Mouse (Mus musculus): ENCODE measurements around the gene Nppc.

Gene Nppc

DNA sequence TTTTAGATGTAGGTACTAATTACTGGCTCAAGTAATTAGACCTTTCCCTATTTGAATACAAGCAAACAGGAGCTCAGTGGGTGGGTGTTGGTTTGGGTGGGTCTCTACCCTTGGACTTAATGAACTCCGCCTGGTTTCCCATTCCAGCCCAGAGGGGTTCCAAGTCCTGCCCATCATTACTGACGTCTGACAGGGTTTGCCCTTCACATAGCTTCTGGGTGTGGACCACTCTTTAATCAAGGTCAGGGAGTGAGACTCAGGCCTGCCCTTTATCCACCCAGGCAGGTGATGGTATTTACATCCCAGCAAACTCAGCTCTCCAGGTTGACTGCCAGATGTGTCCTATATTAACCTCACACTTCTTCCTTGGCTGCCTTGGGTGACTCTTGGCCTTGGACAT, 22.9 kb downstream of the Nppc start:
- no peaks in the 10 kb centered on the region for H3K27me3 ChIP-seq (ENCODE audit: insufficient read depth, low read length)

DNA sequence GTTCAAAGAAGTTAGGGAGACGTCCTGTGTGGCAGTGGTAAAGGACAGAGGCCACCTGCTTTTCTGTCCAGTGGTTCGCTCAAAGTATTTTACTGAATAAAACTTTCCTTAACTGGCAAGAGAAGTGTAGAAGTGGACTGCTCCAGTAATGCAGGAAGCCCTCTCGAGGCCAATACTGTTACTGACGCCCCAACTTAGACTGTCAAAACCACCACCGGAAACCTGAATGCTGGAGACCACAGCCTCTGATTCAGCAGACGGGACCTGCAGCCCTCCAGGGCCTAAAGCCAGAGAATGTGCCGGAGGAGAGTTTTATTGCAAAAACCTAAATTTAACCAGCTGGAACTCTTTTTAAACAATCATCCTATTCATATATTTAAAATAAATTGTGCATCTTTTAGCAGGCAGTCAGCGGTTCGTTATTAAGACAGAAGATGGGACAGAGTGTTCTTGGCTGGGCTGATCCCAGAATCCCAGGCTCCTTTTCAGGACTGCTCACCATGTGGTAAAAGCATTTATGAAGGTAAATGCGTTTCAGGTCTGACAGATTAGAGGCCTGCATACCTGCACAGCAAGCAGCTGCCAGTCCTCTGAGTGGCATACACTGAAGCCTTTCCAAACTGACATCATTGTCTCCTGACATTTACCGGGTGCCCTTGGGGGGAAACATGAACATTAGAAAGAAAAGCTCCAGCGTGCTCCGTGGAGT, 27.1 kb downstream of the Nppc start:
- H3K9me3 ChIP-seq (ENCODE audit: low read length): no peaks in the 10 kb centered on the region
- peaks cover 25% of the 10 kb centered on the region for H3K4me1 ChIP-seq (replicated peaks; ENCODE audit: low read depth, low read length)
- H3K36me3 ChIP-seq (ENCODE audit: insufficient read depth, low read length): no peaks in the 10 kb centered on the region
- no peak for TF ChIP-seq POU5F1 (IDR thresholded peaks at IDR 0.05; ENCODE audit: borderline replicate concordance, low read length)
- TF ChIP-seq CTCF (conservative IDR thresholded peaks at IDR 0.05; ENCODE audit: low read length): no peak
- no peak for TF ChIP-seq NANOG (IDR thresholded peaks at IDR 0.05; ENCODE audit: borderline replicate concordance, low read length)
- H3K4me3 ChIP-seq (replicated peaks; ENCODE audit: low read length): no peak overlapping the region
- no peaks in the 10 kb centered on the region for H3K27me3 ChIP-seq (ENCODE audit: insufficient read depth, low read length)

More for the DNA sequence above, 22.9 kb downstream of the Nppc start:
- Histone ChIP-seq H3K9me3 (ENCODE audit: low read length) (no peaks in the 10 kb centered on the region), H3K36me3 (ENCODE audit: insufficient read depth, low read length) (no peaks in the 10 kb centered on the region), H3K4me3 (replicated peaks; ENCODE audit: low read length) (no peak overlapping the region), H3K4me1 (replicated peaks; ENCODE audit: low read depth, low read length) (peaks cover 45% of the 10 kb centered on the region)
- TF ChIP-seq POU5F1 (IDR thresholded peaks at IDR 0.05; ENCODE audit: borderline replicate concordance, low read length): no peak

DNA sequence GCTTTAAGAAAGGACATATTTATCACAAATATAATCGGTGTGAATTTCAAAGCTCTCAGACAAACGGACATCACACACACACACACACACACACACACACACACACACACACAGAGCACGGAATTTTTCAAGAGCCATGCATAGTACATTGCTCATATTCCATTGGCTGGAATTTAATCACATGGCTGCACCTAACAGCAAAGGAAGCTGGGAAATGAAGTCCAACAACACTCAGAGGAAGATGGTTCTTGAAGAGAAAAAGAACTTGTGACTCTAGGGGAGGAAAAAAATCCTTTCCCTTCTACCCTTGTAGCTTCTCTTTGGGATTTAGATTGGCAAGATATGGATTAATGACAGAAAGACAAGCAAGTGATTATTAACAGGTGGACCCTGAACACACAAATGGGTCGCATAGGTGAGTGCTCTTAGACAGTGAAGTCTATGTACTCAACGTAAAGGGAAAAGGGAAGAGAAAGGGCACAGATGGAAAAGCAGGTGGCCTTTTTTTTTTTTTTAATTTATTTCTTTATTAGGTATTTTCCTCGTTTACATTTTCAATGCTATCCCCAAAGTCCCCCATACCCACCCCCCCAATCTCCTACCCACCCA, 35.5 kb downstream of the Nppc start:
- Histone ChIP-seq H3K4me3 (replicated peaks; ENCODE audit: low read length) (no peak overlapping the region), H3K36me3 (ENCODE audit: insufficient read depth, low read length) (no peaks in the 10 kb centered on the region), H3K4me1 (replicated peaks; ENCODE audit: low read depth, low read length) (peaks cover 29% of the 10 kb centered on the region), H3K9me3 (ENCODE audit: low read length) (no peaks in the 10 kb centered on the region), H3K27me3 (ENCODE audit: insufficient read depth, low read length) (no peaks in the 10 kb centered on the region)
- no peak for TF ChIP-seq CTCF (conservative IDR thresholded peaks at IDR 0.05; ENCODE audit: low read length)

DNA sequence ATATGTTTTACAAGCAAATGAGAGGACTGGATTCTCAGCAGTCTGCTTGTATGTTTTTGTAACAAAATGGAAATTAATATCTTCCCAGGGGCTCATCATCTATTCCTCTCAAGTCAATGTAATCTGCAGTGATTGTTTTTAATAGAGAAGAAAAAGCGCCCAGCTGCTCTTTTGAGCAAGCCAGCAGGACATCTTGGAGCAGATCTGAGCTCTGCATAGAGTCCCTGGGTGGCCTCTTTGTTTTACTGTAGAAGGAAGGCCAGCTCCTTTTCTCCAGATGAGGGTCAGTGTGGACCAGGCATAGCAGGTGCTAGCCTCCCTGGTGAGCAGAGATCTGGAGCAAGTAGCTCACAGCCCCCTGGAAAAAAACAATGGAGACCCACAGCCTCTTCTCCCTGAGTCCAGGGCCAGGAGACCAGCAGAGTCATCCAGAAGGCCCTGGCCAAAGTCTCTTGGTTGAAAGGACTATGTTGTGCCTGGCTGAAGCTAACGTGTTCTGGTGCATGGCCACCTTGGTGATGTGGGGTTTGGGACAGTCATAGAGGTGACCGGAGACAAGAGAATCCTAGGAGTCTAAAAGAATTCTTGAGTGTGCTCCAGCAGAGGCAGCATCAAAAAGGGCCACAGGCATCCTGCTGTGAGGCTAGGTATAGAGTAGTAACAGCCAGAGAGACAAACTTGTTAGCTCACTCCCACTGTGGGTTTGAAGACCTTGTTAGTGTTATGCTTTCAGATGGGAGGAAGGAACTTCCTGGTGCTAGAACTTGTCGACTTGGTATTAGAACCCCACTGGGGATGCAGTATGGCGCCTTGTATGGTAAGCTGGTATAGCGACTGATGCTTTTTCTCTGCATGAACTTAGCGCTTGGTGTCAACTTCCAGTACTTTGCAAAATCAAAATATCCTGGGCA, 36.3 kb downstream of the Nppc start:
- Histone ChIP-seq H3K27me3 (ENCODE audit: insufficient read depth, low read length) (no peaks in the 10 kb centered on the region), H3K4me1 (replicated peaks; ENCODE audit: low read depth, low read length) (peaks cover 32% of the 10 kb centered on the region)
- TF ChIP-seq CTCF (conservative IDR thresholded peaks at IDR 0.05; ENCODE audit: low read length) (no peak), POU5F1 (IDR thresholded peaks at IDR 0.05; ENCODE audit: borderline replicate concordance, low read length) (no peak), NANOG (IDR thresholded peaks at IDR 0.05; ENCODE audit: borderline replicate concordance, low read length) (no peak)

DNA sequence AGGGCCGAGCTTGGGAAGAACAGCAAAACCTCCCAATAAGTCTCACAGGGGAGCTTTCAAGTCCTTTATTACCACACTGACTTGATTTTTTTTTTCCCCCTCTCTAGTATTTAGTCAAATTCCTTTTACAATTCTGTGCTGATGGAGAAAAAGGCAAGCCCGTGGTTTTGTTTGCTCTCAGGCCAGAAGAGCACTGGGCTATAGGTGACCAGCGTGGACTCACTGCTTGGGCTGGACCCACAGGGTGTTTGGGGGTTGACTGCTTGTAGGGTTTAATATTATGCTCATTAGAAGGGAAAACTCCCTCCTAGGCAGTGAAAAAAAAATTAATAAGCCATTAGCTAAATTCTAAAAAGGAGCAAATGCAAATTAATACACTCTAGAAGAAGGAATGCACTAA, 36.9 kb downstream of the Nppc start:
- no peaks in the 10 kb centered on the region for H3K36me3 ChIP-seq (ENCODE audit: insufficient read depth, low read length)
- H3K27me3 ChIP-seq (ENCODE audit: insufficient read depth, low read length): no peaks in the 10 kb centered on the region
- no peak overlapping the region for H3K4me3 ChIP-seq (replicated peaks; ENCODE audit: low read length)
- no peaks in the 10 kb centered on the region for H3K9me3 ChIP-seq (ENCODE audit: low read length)
- peaks cover 37% of the 10 kb centered on the region for H3K4me1 ChIP-seq (replicated peaks; ENCODE audit: low read depth, low read length)
- TF ChIP-seq POU5F1 (IDR thresholded peaks at IDR 0.05; ENCODE audit: borderline replicate concordance, low read length) (no peak), CTCF (conservative IDR thresholded peaks at IDR 0.05; ENCODE audit: low read length) (no peak), NANOG (IDR thresholded peaks at IDR 0.05; ENCODE audit: borderline replicate concordance, low read length) (no peak)

More for the DNA sequence above, 36.3 kb downstream of the Nppc start:
- Histone ChIP-seq H3K9me3 (ENCODE audit: low read length) (no peaks in the 10 kb centered on the region), H3K4me3 (replicated peaks; ENCODE audit: low read length) (no peak overlapping the region), H3K36me3 (ENCODE audit: insufficient read depth, low read length) (no peaks in the 10 kb centered on the region)

DNA sequence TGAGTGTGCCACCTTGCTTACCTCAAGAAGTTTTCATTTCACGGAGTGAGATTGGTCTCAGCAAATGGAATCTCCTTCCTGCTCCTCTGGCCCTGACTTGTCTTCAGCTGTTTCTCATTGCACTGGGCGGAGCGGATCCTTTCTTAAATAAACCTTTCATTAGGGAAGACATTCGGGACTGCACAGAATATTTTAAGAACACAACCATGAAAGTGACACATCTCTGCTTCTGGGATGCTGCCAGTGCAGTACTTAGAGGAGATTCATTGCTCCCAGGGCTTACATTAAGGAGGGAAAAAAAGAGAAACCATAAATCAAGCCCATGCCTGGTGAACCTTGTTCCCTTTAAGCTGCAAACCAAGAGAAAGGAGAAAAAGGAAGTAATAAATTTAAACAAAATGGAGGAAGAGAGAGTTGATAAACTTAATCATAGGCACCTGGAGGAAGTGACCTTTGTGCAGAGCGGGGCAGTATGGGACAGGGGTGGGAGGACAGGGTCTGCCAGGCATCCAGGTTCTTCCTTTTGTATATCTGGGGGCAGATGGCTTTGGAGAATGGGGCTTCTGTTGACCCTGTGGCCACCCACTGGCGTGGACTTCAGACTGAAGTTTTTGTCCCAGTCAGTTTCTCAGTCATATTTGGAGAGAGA, 37.5 kb downstream of the Nppc start:
- TF ChIP-seq POU5F1 (IDR thresholded peaks at IDR 0.05; ENCODE audit: borderline replicate concordance, low read length) (no peak), NANOG (IDR thresholded peaks at IDR 0.05; ENCODE audit: borderline replicate concordance, low read length) (no peak), CTCF (conservative IDR thresholded peaks at IDR 0.05; ENCODE audit: low read length) (no peak)
- Histone ChIP-seq H3K4me3 (replicated peaks; ENCODE audit: low read length) (no peak overlapping the region), H3K4me1 (replicated peaks; ENCODE audit: low read depth, low read length) (peaks cover 42% of the 10 kb centered on the region), H3K36me3 (ENCODE audit: insufficient read depth, low read length) (no peaks in the 10 kb centered on the region), H3K9me3 (ENCODE audit: low read length) (no peaks in the 10 kb centered on the region), H3K27me3 (ENCODE audit: insufficient read depth, low read length) (no peaks in the 10 kb centered on the region)

DNA sequence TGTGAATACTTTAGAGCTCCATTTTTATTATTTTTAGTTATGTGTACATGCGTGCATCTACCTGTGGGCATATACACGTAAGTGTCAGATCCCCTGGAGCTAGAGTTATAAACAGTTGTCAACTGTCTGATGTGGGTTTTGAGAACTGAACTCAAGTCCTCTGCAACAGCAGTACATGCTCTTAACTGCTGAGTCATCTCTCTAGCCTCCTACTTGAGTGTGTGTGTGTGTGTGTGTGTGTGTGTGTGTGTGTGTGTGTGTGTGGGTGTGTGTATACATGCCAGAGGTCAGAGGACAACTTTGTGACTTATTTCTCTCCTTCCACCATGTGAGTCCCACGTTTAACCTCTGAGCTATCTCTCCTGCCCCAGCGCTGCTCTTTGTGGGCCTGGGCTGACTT, 39.8 kb downstream of the Nppc start:
- no peak overlapping the region for H3K4me3 ChIP-seq (replicated peaks; ENCODE audit: low read length)
- H3K4me1 ChIP-seq (replicated peaks; ENCODE audit: low read depth, low read length): peaks cover 36% of the 10 kb centered on the region

DNA sequence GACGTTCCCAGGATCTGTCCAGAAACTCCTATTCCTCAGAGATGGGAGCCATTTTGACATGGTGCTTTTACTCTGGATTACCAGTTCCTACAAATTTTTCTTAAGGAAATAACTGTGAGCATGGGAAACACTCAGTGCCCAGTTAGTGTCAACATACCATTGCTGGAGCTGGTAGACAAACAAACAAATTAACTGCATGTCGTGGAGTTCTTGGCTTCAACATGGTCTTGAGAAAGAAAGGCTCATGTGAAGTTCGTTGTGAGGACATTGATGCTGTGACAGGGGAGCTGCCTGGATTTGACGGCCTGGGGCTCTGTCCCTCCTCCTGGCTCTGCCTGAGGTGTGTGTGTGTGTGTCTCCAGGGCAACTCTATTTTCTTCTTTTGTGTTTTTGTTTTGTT, 40.4 kb downstream of the Nppc start:
- TF ChIP-seq CTCF (conservative IDR thresholded peaks at IDR 0.05; ENCODE audit: low read length): no peak
- no peak for TF ChIP-seq POU5F1 (IDR thresholded peaks at IDR 0.05; ENCODE audit: borderline replicate concordance, low read length)
- no peak for TF ChIP-seq NANOG (IDR thresholded peaks at IDR 0.05; ENCODE audit: borderline replicate concordance, low read length)
- no peaks in the 10 kb centered on the region for H3K36me3 ChIP-seq (ENCODE audit: insufficient read depth, low read length)
- peaks cover 36% of the 10 kb centered on the region for H3K4me1 ChIP-seq (replicated peaks; ENCODE audit: low read depth, low read length)
- H3K27me3 ChIP-seq (ENCODE audit: insufficient read depth, low read length): no peaks in the 10 kb centered on the region
- H3K9me3 ChIP-seq (ENCODE audit: low read length): no peaks in the 10 kb centered on the region
- no peak overlapping the region for H3K4me3 ChIP-seq (replicated peaks; ENCODE audit: low read length)

More for the DNA sequence above, 39.8 kb downstream of the Nppc start:
- Histone ChIP-seq H3K9me3 (ENCODE audit: low read length) (no peaks in the 10 kb centered on the region), H3K27me3 (ENCODE audit: insufficient read depth, low read length) (no peaks in the 10 kb centered on the region), H3K36me3 (ENCODE audit: insufficient read depth, low read length) (no peaks in the 10 kb centered on the region)
- TF ChIP-seq NANOG (IDR thresholded peaks at IDR 0.05; ENCODE audit: borderline replicate concordance, low read length) (no peak), POU5F1 (IDR thresholded peaks at IDR 0.05; ENCODE audit: borderline replicate concordance, low read length) (no peak)
